Comparison of ENCODE assay signal across 1 mouse cellular context in genomic region chr9:54500832-54501452, GRCm38 (mm10).
TF ChIP-seq lines count a peak whose summit lies in the region.

No protein-coding gene starts in this region.

TF ChIP-seq in CH12.LX, 34 proteins besides CTCF, POLR2A, EP300 and RAD21 (continued from another document):
- no peak for TF ChIP-seq TBP (conservative IDR thresholded peaks at IDR 0.05; ENCODE audit: low read depth, low read length)
TF ChIP-seq in CH12.LX: peak in this region for 11.
